Mouse (Mus musculus) embryonic fibroblast, embryonic 13.5 days (primary cell): Measurements from ENCODE around the gene Faap24. TPM values are rescaled to one million over a fixed set of nuclear protein-coding genes. Genes with fewer than 3 reads are reported as not detected.

Experiments
- H3K27ac ChIP-seq: 2 replicates; pipeline ENCODE4 v1.5.1; 2012; ENCODE audit warnings: low read length, control low read depth, inconsistent platforms; ENCODE audit not compliant: insufficient read depth
- H3K4me1 ChIP-seq: 2 replicates; pipeline ENCODE4 v1.6.1; 2011; ENCODE audit warnings: low read length; ENCODE audit not compliant: control insufficient read depth, insufficient read depth
- H3K4me3 ChIP-seq: 2 replicates; pipeline ENCODE4 v1.5.1; 2011; ENCODE audit warnings: mild to moderate bottlenecking, control low read depth, low read length; ENCODE audit not compliant: insufficient read depth
- CTCF ChIP-seq: IDR thresholded peaks from 2 replicates; pipeline ENCODE4 v1.5.1; 2011; ENCODE audit warnings: mild to moderate bottlenecking, control low read depth, low read length, moderate library complexity, borderline replicate concordance; ENCODE audit not compliant: insufficient read depth
- POLR2A ChIP-seq: IDR thresholded peaks from 2 replicates; pipeline ENCODE4 v1.6.1; 2011; ENCODE audit warnings: low read depth, mild to moderate bottlenecking, control low read depth, low read length, moderate library complexity
- polyA plus RNA-seq: library from polyadenylated mRNA; stranded (reverse); fragments of >200 nt; gene quantifications from 2 replicates; pipeline ENCODE4 v1.2.4, GENCODE M21; 2011; ENCODE audit warnings: low read depth; ENCODE audit not compliant: missing spikeins, insufficient read length

The Faap24 gene
- polyA plus RNA-seq, 1 experiment: 6.8 TPM

GRCm38 (mm10) chr7:35392935-35393334 is 3.7 kb downstream of the Faap24 start:
- no peak overlapping the region for H3K4me3 ChIP-seq
- H3K27ac ChIP-seq: no peak overlapping the region
- TF ChIP-seq POLR2A (no peak), CTCF (no peak)
- peaks cover 7% of the 10 kb centered on the region; the same call in 1 of the 2 replicates for H3K4me1 ChIP-seq

- Histone ChIP-seq H3K27ac (no peak overlapping the region), H3K4me1 (no peaks in the 10 kb centered on the region), H3K4me3 (no peak overlapping the region)
- TF ChIP-seq CTCF (no peak), POLR2A (no peak)
Measured at GRCm38 (mm10) chr7:35388694-35389093, 7.9 kb downstream of the Faap24 start.

- TF ChIP-seq CTCF: peak; percentile 37; the same call in 1 of the 2 replicates
- no peak for TF ChIP-seq POLR2A
- Histone ChIP-seq H3K4me3 (no peak overlapping the region), H3K4me1 (no peaks in the 10 kb centered on the region), H3K27ac (no peak overlapping the region)
Measured at GRCm38 (mm10) chr7:35386525-35386952, 10.1 kb downstream of the Faap24 start.

- no peak overlapping the region for H3K4me3 ChIP-seq
- no peak for TF ChIP-seq POLR2A
- TF ChIP-seq CTCF: no peak
Measured at GRCm38 (mm10) chr7:35382706-35383353, 13.8 kb downstream of the Faap24 start.

GRCm38 (mm10) chr7:35381861-35382260 is 14.8 kb downstream of the Faap24 start:
- TF ChIP-seq CTCF (no peak), POLR2A (no peak)
- no peak overlapping the region for H3K4me3 ChIP-seq
- no peak overlapping the region for H3K27ac ChIP-seq
- no peaks in the 10 kb centered on the region for H3K4me1 ChIP-seq

More at GRCm38 (mm10) chr7:35382706-35383353, 13.8 kb downstream of the Faap24 start:
- Histone ChIP-seq H3K27ac (no peak overlapping the region), H3K4me1 (no peaks in the 10 kb centered on the region)

GRCm38 (mm10) chr7:35380351-35380750 is 16.3 kb downstream of the Faap24 start:
- no peak overlapping the region for H3K4me3 ChIP-seq
- no peak for TF ChIP-seq CTCF
- H3K4me1 ChIP-seq: no peaks in the 10 kb centered on the region
- no peak overlapping the region for H3K27ac ChIP-seq

- no peaks in the 10 kb centered on the region for H3K4me1 ChIP-seq
- TF ChIP-seq CTCF (no peak), POLR2A (no peak)
- no peak overlapping the region for H3K27ac ChIP-seq
Measured at GRCm38 (mm10) chr7:35379492-35380119, 17.0 kb downstream of the Faap24 start.

GRCm38 (mm10) chr7:35376623-35377022 is 20.0 kb downstream of the Faap24 start:
- no peak overlapping the region for H3K27ac ChIP-seq
- TF ChIP-seq POLR2A (no peak), CTCF (no peak)
- no peaks in the 10 kb centered on the region for H3K4me1 ChIP-seq
- H3K4me3 ChIP-seq: no peak overlapping the region

More at GRCm38 (mm10) chr7:35379492-35380119, 17.0 kb downstream of the Faap24 start:
- H3K4me3 ChIP-seq: no peak overlapping the region

- H3K4me3 ChIP-seq: no peak overlapping the region
- H3K27ac ChIP-seq: no peak overlapping the region
- TF ChIP-seq CTCF: no peak
- TF ChIP-seq POLR2A: no peak
- H3K4me1 ChIP-seq: no peaks in the 10 kb centered on the region
Measured at GRCm38 (mm10) chr7:35374265-35374664, 22.4 kb downstream of the Faap24 start.

- no peak overlapping the region for H3K4me3 ChIP-seq
- no peak for TF ChIP-seq CTCF
- no peak for TF ChIP-seq POLR2A
- no peaks in the 10 kb centered on the region for H3K4me1 ChIP-seq
- H3K27ac ChIP-seq: no peak overlapping the region
Measured at GRCm38 (mm10) chr7:35373146-35373989, 23.3 kb downstream of the Faap24 start.
